Mouse (Mus musculus) CH12.LX (cell line): ENCODE results near the gene Chrm4. TPM values are rescaled to one million over a fixed set of nuclear protein-coding genes. Genes with fewer than 3 reads are reported as not detected.

Source experiments
- DNase-seq: peaks from one replicate; pipeline ENCODE4 v3.0.0-alpha.2; 2013; ENCODE audit errors: extremely low read depth
- H3K27ac ChIP-seq: 2 replicates; pipeline ENCODE4 v1.5.1; 2012; ENCODE audit warnings: low read depth, mild to moderate bottlenecking, control low read depth, moderate library complexity; ENCODE audit not compliant: insufficient read depth
- H3K27me3 ChIP-seq: replicated peaks from 2 replicates; pipeline ENCODE3; 2012; ENCODE audit warnings: inconsistent platforms
- H3K36me3 ChIP-seq, 2 experiments: replicated peaks in 1 of 2; 2 replicates each; pipeline versions ENCODE3 to v1.6.1; 2012; ENCODE audit warnings: inconsistent platforms in 1 of 2, low read length in 1 of 2, mild to moderate bottlenecking in 1 of 2, mixed read lengths in 1 of 2, moderate library complexity in 1 of 2; ENCODE audit not compliant: control insufficient read depth in 1 of 2, insufficient read depth in 1 of 2
- H3K4me1 ChIP-seq, 2 experiments: 2 replicates each; pipeline ENCODE4 v1.6.1; 2012; ENCODE audit warnings: inconsistent platforms in 1 of 2, moderate library complexity in 1 of 2; ENCODE audit not compliant: insufficient read depth in 2 of 2, control insufficient read depth in 1 of 2
- H3K4me2 ChIP-seq: 2 replicates; pipeline ENCODE4 v1.6.1; 2012; ENCODE audit warnings: low read depth, mild to moderate bottlenecking, control low read depth; ENCODE audit not compliant: poor library complexity, insufficient read depth, severe bottlenecking
- H3K4me3 ChIP-seq, 3 experiments: fragments of 150-350 bp in 1 of 3; sonication (generic) in 1 of 3; replicated peaks in 1 of 3; 2 replicates each; pipeline versions ENCODE3 to v1.5.1; 2011 to 2012; ENCODE audit warnings: low read depth in 2 of 3, low read length in 2 of 3, mild to moderate bottlenecking in 2 of 3, moderate library complexity in 2 of 3, control low read depth in 1 of 3, improper control_type of control experiment in 1 of 3, inconsistent platforms in 1 of 3, mixed read lengths in 1 of 3; ENCODE audit not compliant: poor library complexity in 1 of 3
- H3K79me2 ChIP-seq: replicated peaks from 2 replicates; pipeline ENCODE4 v1.6.1; 2012; ENCODE audit warnings: mild to moderate bottlenecking, moderate library complexity; ENCODE audit not compliant: control insufficient read depth, poor library complexity, insufficient read depth, severe bottlenecking; ENCODE audit errors: extremely low read depth
- H3K9ac ChIP-seq: 2 replicates; pipeline ENCODE4 v1.6.1; 2012; ENCODE audit warnings: low read depth, mild to moderate bottlenecking, control low read depth, moderate library complexity; ENCODE audit not compliant: insufficient read depth
- H3K9me3 ChIP-seq: replicated peaks from 2 replicates; pipeline ENCODE3; 2012; ENCODE audit warnings: low read length, inconsistent platforms, mixed read lengths
- BHLHE40 ChIP-seq: IDR thresholded peaks from 2 replicates; pipeline ENCODE4 v1.6.1; 2011; ENCODE audit warnings: mild to moderate bottlenecking, low read depth, low read length, improper control_type of control experiment
- CTCF ChIP-seq, 2 experiments: IDR thresholded peaks in 1 of 2; conservative IDR thresholded peaks in 1 of 2; 2 replicates each; pipeline ENCODE4 v1.5.1; 2011 to 2012; ENCODE audit warnings: low read depth in 2 of 2, low read length in 2 of 2, improper control_type of control experiment in 1 of 2, inconsistent platforms in 1 of 2, mild to moderate bottlenecking in 1 of 2, moderate library complexity in 1 of 2
- MAX ChIP-seq: IDR thresholded peaks from 2 replicates; pipeline ENCODE4 v1.6.1; 2011; ENCODE audit warnings: low read length, improper control_type of control experiment
- MXI1 ChIP-seq: IDR thresholded peaks from 2 replicates; pipeline ENCODE4 v1.6.1; 2011; ENCODE audit warnings: mild to moderate bottlenecking, low read depth, low read length, improper control_type of control experiment
- NRF1 ChIP-seq: IDR thresholded peaks from 2 replicates; pipeline ENCODE4 v1.6.1; 2014; ENCODE audit warnings: low read depth, mild to moderate bottlenecking, inconsistent platforms, low read length, improper control_type of control experiment, moderate library complexity
- PAX5 ChIP-seq: IDR thresholded peaks from 2 replicates; pipeline ENCODE4 v1.6.1; 2012; ENCODE audit warnings: low read length, inconsistent platforms, mixed read lengths
- RAD21 ChIP-seq: IDR thresholded peaks from 2 replicates; pipeline ENCODE4 v1.6.1; 2011; ENCODE audit warnings: low read depth, mild to moderate bottlenecking, low read length, improper control_type of control experiment, moderate library complexity
- RCOR1 ChIP-seq: conservative IDR thresholded peaks from 2 replicates; pipeline ENCODE4 v1.6.1; 2012; ENCODE audit warnings: low read depth, mild to moderate bottlenecking, inconsistent platforms, low read length, improper control_type of control experiment
- SMC3 ChIP-seq: IDR thresholded peaks from 2 replicates; pipeline ENCODE4 v1.6.1; 2011; ENCODE audit warnings: low read depth, low read length, improper control_type of control experiment
- TCF12 ChIP-seq: IDR thresholded peaks from 2 replicates; pipeline ENCODE4 v1.6.1; 2014; ENCODE audit warnings: low read depth, mild to moderate bottlenecking, inconsistent platforms, low read length, improper control_type of control experiment
- ZNF384 ChIP-seq: IDR thresholded peaks from 2 replicates; pipeline ENCODE4 v1.6.1; 2012; ENCODE audit warnings: low read depth, low read length, improper control_type of control experiment, inconsistent platforms
- dilution Hi-C: fragments of 300-500 bp; cut with MboI; formaldehyde crosslinking; loops from 2 replicates; pipeline ENCODE4 v1.14.3; 2020; ENCODE audit warnings: low sequenced_read_pairs; ENCODE audit not compliant: extremely low pct_unique_long_range_greater_than_20kb, extremely low pct_ligation_motif_present
- in situ Hi-C: fragments of 300-500 bp; cut with MboI; formaldehyde crosslinking; loops from 3 replicates; pipeline ENCODE4 v1.14.3; 2019; ENCODE audit warnings: low sequenced_read_pairs, low pct_ligation_motif_present, low pct_unique_long_range_greater_than_20kb, mixed read lengths
- polyA plus RNA-seq: library from polyadenylated mRNA; unstranded; fragments of >175 nt; gene quantifications from 2 replicates; pipeline ENCODE4 v1.2.1, GENCODE M21; 2012; ENCODE audit warnings: low read depth; ENCODE audit not compliant: insufficient read length
- total RNA-seq, 2 experiments: library from RNA; depleted of rRNA; stranded (reverse); fragments of 300-350 nt in 1 of 2; fragments of >200 nt in 1 of 2; gene quantifications; 2 replicates each; pipeline ENCODE4 v1.2.3; 2012 to 2014

The Chrm4 gene
- total and polyA plus RNA-seq, 3 experiments: 10.0 to 15.1 (median 14.4) TPM

DNA sequence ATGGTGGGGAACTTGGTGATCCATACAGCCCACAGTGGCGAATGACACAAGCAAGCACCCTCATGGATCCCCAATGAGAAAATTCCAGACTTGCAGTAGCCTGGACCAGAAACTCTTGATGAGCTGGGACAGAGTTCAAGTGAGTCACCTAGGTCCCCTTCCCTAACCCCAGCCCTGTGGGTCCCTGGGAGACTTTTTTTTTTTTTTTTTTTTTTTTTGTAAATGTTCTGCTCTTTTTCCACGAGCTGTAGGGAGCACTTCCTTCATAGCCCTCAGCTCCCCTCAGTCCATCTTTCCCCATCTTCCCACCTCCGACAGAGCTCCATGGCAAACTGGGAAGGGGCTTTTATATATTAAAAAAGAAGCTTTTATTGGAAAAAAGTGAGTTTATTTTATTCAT lies 2.4 kb downstream of the Chrm4 start:
- Histone ChIP-seq H3K27ac (no peak overlapping the region), H3K9me3 (no peaks in the 10 kb centered on the region), H3K4me2 (no peak overlapping the region), H3K79me2 (no peaks in the 10 kb centered on the region; the same call in 1 of the 2 replicates), H3K36me3 (peaks cover 37 to 93% of the 10 kb centered on the region in 2 experiments), H3K4me1 (peaks cover 3 to 47% of the 10 kb centered on the region in 2 experiments; a peak in 3 of 4 replicates), H3K27me3 (no peaks in the 10 kb centered on the region), H3K9ac (no peak overlapping the region), H3K4me3 (no peak overlapping the region)
- no peak for TF ChIP-seq TCF12
- no peak for TF ChIP-seq PAX5
- no peak for TF ChIP-seq RAD21
- peak; percentile 48; the same call in 1 of the 2 replicates for TF ChIP-seq ZNF384
- in situ Hi-C loops (loop anchor here (10.0 kb wide), 1 partner anchor 155 kb away; no protein-coding TSS in a partner anchor), dilution Hi-C loops (no loop called here)
- no peak for DNase-seq

- no peak overlapping the region for H3K9ac ChIP-seq
- no peak overlapping the region for H3K4me2 ChIP-seq
- TF ChIP-seq NRF1 (no peak), CTCF (conservative IDR thresholded peaks at IDR 0.05 in 1 of 2, IDR thresholded peaks at IDR 0.05 in 1 of 2; ENCODE audit: low read depth in 2 of 2, low read length in 2 of 2) (peak; percentile 42 to 66; a peak in 2 of 4 replicates), MAX (0 out of 2 replicates have a peak, but pooled peaks have one; percentile 24), RAD21 (peak; percentile 9), SMC3 (peak; percentile 20; the same call in 1 of the 2 replicates)
- H3K4me1 ChIP-seq: peaks cover 3 to 42% of the 10 kb centered on the region in 2 experiments; a peak in 3 of 4 replicates
- no peaks in the 10 kb centered on the region for H3K9me3 ChIP-seq
- H3K27me3 ChIP-seq: no peaks in the 10 kb centered on the region
- peaks cover 42 to 94% of the 10 kb centered on the region in 2 experiments for H3K36me3 ChIP-seq
- H3K79me2 ChIP-seq: no peaks in the 10 kb centered on the region
- H3K27ac ChIP-seq: no peak overlapping the region
- peak; percentile 59 for DNase-seq
- no peak overlapping the region for H3K4me3 ChIP-seq
- in situ Hi-C loops: loop anchor here (10.0 kb wide), 1 partner anchor 155 kb away; no protein-coding TSS in a partner anchor
- dilution Hi-C loops: no loop called here
Observed at GRCm38 (mm10) chr2:91929936-91930335, 2.9 kb downstream of the Chrm4 start.

GRCm38 (mm10) chr2:91930761-91931291 lies 3.8 kb downstream of the Chrm4 start:
- Histone ChIP-seq H3K27ac (no peak overlapping the region), H3K79me2 (no peaks in the 10 kb centered on the region), H3K36me3 (peaks cover 50 to 94% of the 10 kb centered on the region in 2 experiments), H3K4me3 (no peak overlapping the region), H3K27me3 (no peaks in the 10 kb centered on the region), H3K4me1 (peaks cover 0 to 34% of the 10 kb centered on the region in 2 experiments; a peak in 3 of 4 replicates), H3K9ac (no peak overlapping the region), H3K9me3 (no peaks in the 10 kb centered on the region), H3K4me2 (no peak overlapping the region)
- TF ChIP-seq MAX (no peak), BHLHE40 (no peak), TCF12 (no peak), MXI1 (no peak), SMC3 (no peak), RCOR1 (no peak), NRF1 (no peak)
- in situ Hi-C loops (no loop called here), dilution Hi-C loops (no loop called here)
- DNase-seq: no peak
